Mouse (Mus musculus) CD4-positive, CD25-positive, alpha-beta regulatory T cell (primary cell): ENCODE measurements around the gene Tas2r124. TPM values are rescaled to one million over a fixed set of nuclear protein-coding genes. Genes with fewer than 3 reads are reported as not detected.

Experiments used
- polyA plus RNA-seq: library from polyadenylated mRNA; unstranded; fragments of 100-300 nt; shearing (Covaris generic); gene quantifications from one replicate; pipeline ENCODE4 v1.2.1, GENCODE M21; 2017

Tas2r124 gene
- not detected for polyA plus RNA-seq

DNA sequence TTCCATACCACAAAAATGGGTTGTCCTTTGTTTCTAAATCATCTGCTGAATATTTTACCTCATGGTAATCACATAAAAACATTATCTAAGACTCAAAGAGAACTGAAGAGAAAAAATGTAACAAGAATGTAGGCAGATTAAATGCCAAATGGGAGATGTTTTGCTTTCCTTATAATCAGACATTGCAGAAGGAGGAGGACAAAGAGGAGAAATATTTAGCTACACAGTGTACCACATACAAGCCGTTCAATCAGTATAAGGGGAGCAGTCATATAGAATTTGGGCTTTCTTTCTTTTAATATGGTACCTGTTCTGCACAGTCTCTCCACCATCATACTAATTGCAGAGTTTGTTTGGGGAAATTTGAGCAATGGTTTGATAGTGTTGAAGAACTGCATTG is at the start of gene Tas2r124:
Gene Tas2r124, plus strand, starts transcription at position 301 of the 400 bp plus-strand sequence.

DNA sequence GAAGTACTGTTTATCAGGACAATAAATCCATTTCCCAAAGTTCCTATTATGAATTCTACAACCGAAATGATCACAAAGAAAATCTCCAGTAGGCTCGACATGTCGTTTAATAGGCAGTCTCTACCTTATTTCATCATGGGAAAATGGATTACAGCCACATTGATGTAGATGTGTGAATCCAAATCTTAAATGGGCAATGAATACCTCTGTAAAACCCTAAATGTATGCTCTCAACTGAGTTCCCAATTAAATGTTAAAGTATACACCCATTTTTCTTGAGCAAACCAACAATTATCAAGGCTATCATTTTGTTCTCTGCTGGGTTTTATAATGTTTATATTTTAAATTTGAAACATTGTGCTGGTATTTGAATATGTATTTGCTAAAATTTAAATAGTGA is 42.7 kb upstream of the Tas2r124 start, which contains the start of gene Tas2r122:
Gene Tas2r122, minus strand, starts transcription at position 101 of the 400 bp plus-strand sequence.

DNA sequence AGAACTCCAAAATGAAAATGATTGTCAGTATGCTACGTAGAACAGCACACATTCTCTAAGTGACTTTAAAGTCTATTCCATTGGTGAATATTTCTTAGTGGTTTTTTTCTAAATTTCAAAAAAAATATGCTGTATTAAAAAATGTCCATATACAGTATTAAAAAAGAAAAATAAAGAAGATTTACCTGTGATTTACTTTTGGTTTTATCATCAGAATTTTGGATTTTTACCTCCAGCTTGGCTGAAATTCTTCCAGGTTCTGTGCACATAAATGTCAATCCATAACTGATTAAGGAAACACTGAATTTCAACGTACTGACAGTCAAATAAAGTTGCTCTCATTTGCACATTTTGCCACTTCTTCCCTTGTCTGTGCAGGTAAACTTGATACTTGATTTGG is 16.6 kb upstream of the Tas2r124 start, which contains the start of gene Tas2r115:
Gene Tas2r115, minus strand, starts transcription at position 101 of the 400 bp plus-strand sequence.

GRCm38 (mm10) chr6:132761831-132762230 is 7.3 kb downstream of the Tas2r124 start, which contains the start of gene Tas2r102:
TSS of gene Tas2r102 (plus strand) at chr6:132762131.

DNA sequence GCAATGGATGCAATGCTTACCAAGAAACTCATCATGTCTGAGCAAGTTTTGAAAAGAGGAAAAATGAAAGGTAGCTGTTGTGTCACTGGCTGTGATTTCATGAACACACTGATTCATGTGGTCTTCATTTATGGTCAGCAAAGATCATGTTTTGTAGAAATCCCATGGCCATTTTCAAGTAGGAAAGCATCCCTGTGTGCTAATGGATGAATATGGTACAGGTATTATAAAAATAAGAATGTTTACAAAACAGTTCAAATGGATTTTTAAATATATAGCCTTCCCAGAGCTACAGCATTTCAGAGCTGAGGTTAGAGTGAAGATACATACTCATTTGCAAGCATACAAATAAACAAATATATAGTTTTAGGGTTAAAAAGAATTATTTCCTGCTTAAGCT is 23.5 kb downstream of the Tas2r124 start, which contains the start of gene Tas2r136:
Gene Tas2r136, minus strand, starts transcription at position 101 of the 400 bp plus-strand sequence.

GRCm38 (mm10) chr6:132802518-132802917 is 48.0 kb downstream of the Tas2r124 start, which contains the start of gene Tas2r117:
TSS of gene Tas2r117 (plus strand) at chr6:132802818.

Other genes starting within 250 kb of the Tas2r124 start
- not detected for gene Prh1, start 184.9 kb upstream of the Tas2r124 start, polyA plus RNA-seq
- gene Prp2, start 158.8 kb upstream of the Tas2r124 start, polyA plus RNA-seq: not detected
- gene A630073D07Rik, start 103.2 kb upstream of the Tas2r124 start, polyA plus RNA-seq: 0.17 TPM
- gene Tas2r120, start 97.8 kb upstream of the Tas2r124 start, polyA plus RNA-seq: not detected
- gene Tas2r121, start 53.7 kb upstream of the Tas2r124 start, polyA plus RNA-seq: not detected
- not detected for gene Tas2r122, start 42.8 kb upstream of the Tas2r124 start, polyA plus RNA-seq
- gene Tas2r115, start 16.7 kb upstream of the Tas2r124 start, polyA plus RNA-seq: not detected
- gene Tas2r102, start 7.4 kb downstream of the Tas2r124 start, polyA plus RNA-seq: not detected
- gene Tas2r136, start 23.4 kb downstream of the Tas2r124 start, polyA plus RNA-seq: not detected
- gene Tas2r117, start 48.1 kb downstream of the Tas2r124 start, polyA plus RNA-seq: not detected
- not detected for gene Tas2r123, start 92.4 kb downstream of the Tas2r124 start, polyA plus RNA-seq
- gene Tas2r116, start 100.7 kb downstream of the Tas2r124 start, polyA plus RNA-seq: not detected
- not detected for gene Tas2r110, start 113.3 kb downstream of the Tas2r124 start, polyA plus RNA-seq
- not detected for gene Tas2r113, start 138.3 kb downstream of the Tas2r124 start, polyA plus RNA-seq
- gene Tas2r125, start 154.9 kb downstream of the Tas2r124 start, polyA plus RNA-seq: not detected
- gene Tas2r129, start 196.4 kb downstream of the Tas2r124 start, polyA plus RNA-seq: not detected
- not detected for gene Tas2r131, start 203.2 kb downstream of the Tas2r124 start, polyA plus RNA-seq
- not detected for gene Tas2r109, start 226.2 kb downstream of the Tas2r124 start, polyA plus RNA-seq